Mouse (Mus musculus) forebrain, postnatal 0 days (tissue): ENCODE data around the gene Rtl5. TPM values are rescaled to one million over a fixed set of nuclear protein-coding genes. Genes with fewer than 3 reads are reported as not detected.

ENCODE experiments used
- ATAC-seq: fragments of 200-750 bp; cut with Nextera tagmentation; 2 replicates; pipeline ENCODE4 v1.8.0; 2017; ENCODE audit warnings: mild to moderate bottlenecking, moderate library complexity
- DNase-seq: peaks from one replicate; pipeline ENCODE4 v3.0.0-alpha.2; 2015
- H3K27ac ChIP-seq: fragments of 300-500 bp; sonication (generic); 2 replicates; pipeline ENCODE4 v1.5.1; 2014; ENCODE audit warnings: low read depth, mild to moderate bottlenecking, antibody characterized with exemption, low read length, moderate library complexity, mixed read lengths
- H3K27me3 ChIP-seq: fragments of 300-500 bp; sonication (generic); 2 replicates; pipeline ENCODE4 v1.6.1; 2014; ENCODE audit warnings: mild to moderate bottlenecking, low read length, mixed read lengths; ENCODE audit not compliant: insufficient read depth
- H3K36me3 ChIP-seq: fragments of 300-500 bp; sonication (generic); 2 replicates; pipeline ENCODE4 v1.6.1; 2014; ENCODE audit warnings: mild to moderate bottlenecking, moderate library complexity; ENCODE audit not compliant: insufficient read depth
- H3K4me1 ChIP-seq: fragments of 300-500 bp; sonication (generic); 2 replicates; pipeline ENCODE4 v1.6.1; 2014; ENCODE audit warnings: antibody characterized with exemption; ENCODE audit not compliant: insufficient read depth
- H3K4me2 ChIP-seq: fragments of 300-500 bp; sonication (generic); 2 replicates; pipeline ENCODE4 v1.6.1; 2014; ENCODE audit warnings: low read depth, mild to moderate bottlenecking, moderate library complexity
- H3K4me3 ChIP-seq: fragments of 300-500 bp; sonication (generic); 2 replicates; pipeline ENCODE4 v1.5.1; 2014; ENCODE audit warnings: low read depth, low read length, mixed read lengths
- H3K9ac ChIP-seq: fragments of 300-500 bp; sonication (generic); 2 replicates; pipeline ENCODE4 v1.6.1; 2014; ENCODE audit warnings: mild to moderate bottlenecking
- H3K9me3 ChIP-seq: fragments of 300-500 bp; sonication (generic); 2 replicates; pipeline ENCODE4 v1.6.1; 2016; ENCODE audit warnings: low read length
- CTCF ChIP-seq: sonication (generic); IDR thresholded peaks from 2 replicates; pipeline ENCODE4 v1.5.1; 2016; ENCODE audit warnings: antibody characterized with exemption, control low read depth, low read depth
- WGBS: fragments of 180-500 bp; shearing (Covaris S2); extraction: QIAGEN DNeasy Blood & Tissue Kit; methylation state at CpG from one replicate; pipeline ENCODE4 v1.1.7; 2014; 5-methylcytosine and 5-hydroxymethylcytosine counted together
- polyA plus RNA-seq: library from polyadenylated mRNA; unstranded; fragments of >200 nt; fragmentation: Nextera tagmentation; extraction: Ambion mirVana; gene quantifications from 2 replicates; pipeline ENCODE4 v1.2.1, GENCODE M21; 2015
- total RNA-seq: library from RNA; depleted of rRNA; stranded (reverse); fragments of >200 nt; gene quantifications from 2 replicates; pipeline ENCODE4 v1.2.3, GENCODE M21; 2014

Gene Rtl5
- total and polyA plus RNA-seq, 2 experiments from 2014 or later: 6.0 to 39.5 TPM

DNA sequence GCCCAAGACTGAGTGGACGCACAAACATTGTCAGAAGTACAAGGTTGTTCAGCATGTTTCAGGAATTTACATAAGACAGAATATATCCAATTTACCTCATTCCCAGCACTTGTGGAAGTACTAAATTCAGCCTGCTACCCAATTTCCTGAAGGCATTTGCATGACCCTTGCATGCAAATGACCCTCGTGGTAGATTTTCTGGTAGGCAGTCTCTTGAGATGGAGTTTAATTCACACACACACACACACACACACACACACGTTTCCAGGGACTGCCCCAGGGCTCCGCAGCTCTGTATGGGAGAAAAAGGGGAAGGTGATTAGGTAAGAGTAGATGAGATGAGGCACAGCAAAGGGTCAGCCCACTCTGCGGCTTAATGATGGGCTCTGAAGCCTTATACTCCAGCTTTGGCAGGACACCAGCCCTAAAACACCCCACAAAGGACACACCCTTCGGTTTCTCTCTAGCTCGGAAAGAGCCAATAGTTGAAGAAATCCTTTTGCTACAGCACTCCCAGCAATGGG lies 23.3 kb upstream of the Rtl5 start:
- no peak for TF ChIP-seq CTCF
- Histone ChIP-seq H3K4me1 (no peaks in the 10 kb centered on the region), H3K4me3 (no peak overlapping the region), H3K27me3 (no peaks in the 10 kb centered on the region), H3K4me2 (no peak overlapping the region), H3K36me3 (no peaks in the 10 kb centered on the region), H3K27ac (no peak overlapping the region), H3K9ac (no peak overlapping the region), H3K9me3 (no peaks in the 10 kb centered on the region)
- WGBS: 73% methylated on average over 7 of the region's 7 CpGs
- ATAC-seq: no peak
- DNase-seq: no peak

- 76% methylated on average over 3 of the region's 3 CpGs for WGBS
- Histone ChIP-seq H3K4me1 (no peaks in the 10 kb centered on the region), H3K4me2 (no peak overlapping the region)
These were observed 19.5 kb upstream of the Rtl5 start for GRCm38 (mm10) chrX:102090605-102091004.

DNA sequence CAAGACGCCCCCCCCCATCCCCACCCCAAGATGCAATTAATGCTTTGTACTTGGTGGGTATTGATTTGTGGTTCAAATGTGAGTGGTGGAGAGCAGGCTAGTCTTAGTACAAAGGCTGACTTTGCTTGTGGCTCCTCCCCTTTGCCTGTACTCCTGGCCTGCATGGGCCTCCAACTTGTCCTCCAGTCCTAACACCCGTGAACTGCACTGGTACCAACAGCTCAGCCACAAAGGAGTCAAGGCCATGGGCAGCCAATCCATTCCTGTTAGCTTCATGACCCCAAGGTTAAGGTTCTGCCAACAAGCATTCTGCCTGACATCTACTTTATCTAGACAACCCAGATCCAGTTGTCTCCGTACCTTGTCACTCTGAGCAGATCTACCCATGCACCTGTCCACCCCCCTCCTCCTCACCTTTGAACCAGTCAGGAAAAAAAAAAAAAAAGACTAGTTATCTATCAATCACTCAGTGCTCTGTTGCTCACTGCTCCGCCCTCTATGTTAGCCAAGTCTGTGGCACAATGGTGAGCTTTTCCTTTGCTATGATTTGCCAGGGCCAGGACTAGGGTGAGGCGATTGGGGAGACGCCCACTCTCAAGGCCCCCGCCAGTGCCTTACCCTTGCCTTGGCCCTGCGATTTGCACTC lies 14.8 kb upstream of the Rtl5 start:
- no peak overlapping the region for H3K27ac ChIP-seq
- no peak for ATAC-seq
- H3K27me3 ChIP-seq: no peaks in the 10 kb centered on the region
- WGBS: 84% methylated on average over 8 of the region's 8 CpGs
- no peak overlapping the region for H3K9ac ChIP-seq
- H3K4me1 ChIP-seq: 0 out of 2 replicates have a peak, but pooled peaks cover 2% of the 10 kb centered on the region
- TF ChIP-seq CTCF: no peak
- H3K4me2 ChIP-seq: no peak overlapping the region
- H3K4me3 ChIP-seq: no peak overlapping the region
- H3K9me3 ChIP-seq: no peaks in the 10 kb centered on the region
- no peak for DNase-seq
- H3K36me3 ChIP-seq: no peaks in the 10 kb centered on the region

More at GRCm38 (mm10) chrX:102090605-102091004, 19.5 kb upstream of the Rtl5 start:
- Histone ChIP-seq H3K9me3 (no peaks in the 10 kb centered on the region), H3K27me3 (no peaks in the 10 kb centered on the region), H3K27ac (no peak overlapping the region), H3K36me3 (no peaks in the 10 kb centered on the region), H3K4me3 (no peak overlapping the region), H3K9ac (no peak overlapping the region)
- ATAC-seq (no peak), DNase-seq (no peak)
- no peak for TF ChIP-seq CTCF

- Histone ChIP-seq H3K27me3 (no peaks in the 10 kb centered on the region), H3K9me3 (no peaks in the 10 kb centered on the region), H3K9ac (no peak overlapping the region), H3K27ac (peak overlapping the region; percentile 80), H3K4me1 (0 out of 2 replicates have a peak, but pooled peaks cover 2% of the 10 kb centered on the region), H3K4me3 (no peak overlapping the region), H3K4me2 (no peak overlapping the region), H3K36me3 (no peaks in the 10 kb centered on the region)
- ATAC-seq: peak; percentile 25; the same call in 1 of the 2 replicates
- no peak for TF ChIP-seq CTCF
- peak; percentile 35 for DNase-seq
- 38% methylated on average over 5 of the region's 5 CpGs for WGBS
These were observed 11.2 kb upstream of the Rtl5 start for GRCm38 (mm10) chrX:102082340-102082739.

DNA sequence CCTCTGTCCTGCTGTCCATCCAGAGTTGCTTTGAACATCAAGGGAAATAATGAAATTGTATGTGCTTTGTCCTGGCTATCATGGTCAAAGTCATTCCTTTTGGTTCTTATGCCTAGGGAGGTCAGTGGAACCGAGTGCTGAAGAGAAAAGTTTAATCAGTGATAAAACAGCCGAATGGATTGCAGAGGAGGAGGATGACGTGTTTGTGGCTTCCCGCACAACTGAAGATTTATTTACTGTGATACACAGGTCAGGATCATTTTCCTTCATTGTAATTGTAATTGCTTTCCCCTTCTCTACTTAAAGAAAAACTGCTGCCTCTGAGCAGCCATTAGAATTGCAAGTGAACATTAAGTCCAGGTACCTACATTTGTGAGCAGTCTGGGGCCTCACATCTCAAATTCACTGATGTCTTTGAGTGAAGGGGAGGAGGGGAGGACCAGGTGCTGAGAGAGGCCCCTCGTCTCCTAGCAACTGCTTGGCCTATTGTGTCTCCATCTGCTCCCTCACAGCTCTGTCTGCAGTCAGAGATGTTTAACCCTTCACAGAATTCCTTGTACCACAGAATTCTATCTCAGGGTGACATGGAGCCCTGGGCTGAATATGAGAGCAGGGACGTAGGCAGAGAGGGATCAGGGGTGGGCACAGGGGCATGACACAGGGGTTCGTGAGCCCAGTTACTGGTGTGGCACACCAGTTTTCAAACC lies 10.6 kb upstream of the Rtl5 start:
- ATAC-seq (peak; percentile 95), DNase-seq (peak; percentile 76)
- no peaks in the 10 kb centered on the region for H3K9me3 ChIP-seq
- 0 out of 2 replicates have a peak, but pooled peaks cover 2% of the 10 kb centered on the region for H3K4me1 ChIP-seq
- peak overlapping the region; percentile 80 for H3K27ac ChIP-seq
- no peak overlapping the region for H3K4me2 ChIP-seq
- no peak overlapping the region for H3K9ac ChIP-seq
- H3K36me3 ChIP-seq: no peaks in the 10 kb centered on the region
- 29% methylated on average over 7 of the region's 7 CpGs for WGBS
- no peaks in the 10 kb centered on the region for H3K27me3 ChIP-seq
- no peak overlapping the region for H3K4me3 ChIP-seq
- no peak for TF ChIP-seq CTCF

GRCm38 (mm10) chrX:102081076-102081475 lies 10.0 kb upstream of the Rtl5 start:
- H3K4me2 ChIP-seq: no peak overlapping the region
- ATAC-seq: no peak
- DNase-seq: peak; percentile 13
- no peak overlapping the region for H3K4me3 ChIP-seq
- WGBS: 52% methylated on average over 10 of the region's 10 CpGs
- TF ChIP-seq CTCF: no peak
- 0 out of 2 replicates have a peak, but pooled peaks cover 2% of the 10 kb centered on the region for H3K4me1 ChIP-seq
- no peaks in the 10 kb centered on the region for H3K27me3 ChIP-seq
- no peaks in the 10 kb centered on the region for H3K36me3 ChIP-seq
- peak overlapping the region; percentile 80; the same call in 1 of the 2 replicates for H3K27ac ChIP-seq
- H3K9me3 ChIP-seq: no peaks in the 10 kb centered on the region
- H3K9ac ChIP-seq: no peak overlapping the region
